Mouse (Mus musculus): ENCODE data around the gene Uso1.

DNA sequence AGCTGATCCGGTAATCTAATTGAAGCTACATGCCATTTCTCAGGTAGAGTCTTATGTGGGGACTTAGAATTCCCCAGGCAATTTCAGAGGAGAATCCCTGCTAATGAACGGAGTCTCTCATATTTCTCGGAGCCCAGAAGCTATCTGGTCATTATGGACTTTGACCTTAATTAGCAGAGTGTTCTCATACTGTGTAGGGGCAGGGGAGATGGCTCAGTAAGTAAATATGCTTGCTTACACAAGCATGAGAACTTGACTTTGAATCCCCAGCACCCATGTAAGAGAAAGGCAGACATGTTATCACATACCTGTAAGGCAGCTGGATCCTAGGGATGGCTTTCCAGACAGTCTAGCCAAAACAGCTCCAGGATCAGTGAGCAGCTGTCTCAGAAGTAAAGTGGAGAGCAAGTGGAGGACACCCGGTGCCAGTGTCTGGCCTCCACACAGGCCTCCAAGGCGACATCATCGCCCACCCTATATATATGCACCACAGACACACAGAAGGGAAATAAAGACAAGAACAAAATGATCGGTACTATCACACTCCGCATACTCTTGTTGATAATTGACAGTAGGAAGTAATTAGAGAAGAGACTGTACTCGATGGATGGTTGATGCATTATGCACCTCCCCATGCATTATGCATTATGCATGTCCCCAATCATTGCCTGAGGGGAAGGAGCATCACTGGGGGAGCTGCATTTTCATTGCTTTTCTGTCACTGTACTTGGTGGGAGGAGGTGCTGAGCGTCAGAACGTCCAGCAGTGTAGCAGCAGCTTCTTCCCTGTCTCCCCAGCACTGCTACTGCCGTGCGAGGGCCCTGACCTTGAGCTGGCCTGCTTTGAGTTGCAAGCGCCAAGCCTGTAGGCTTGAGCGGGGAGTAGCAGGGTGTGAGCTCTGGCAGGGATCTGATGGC lies 59.4 kb downstream of the Uso1 start:
- TF ChIP-seq CTCF (IDR thresholded peaks at IDR 0.05; ENCODE audit: low read depth) (no peak), EP300 (IDR thresholded peaks at IDR 0.05; ENCODE audit: low read depth) (no peak)
